Mouse (Mus musculus) bone marrow macrophage, adult 2 months (primary cell): ENCODE measurements around the gene Fbxw4.

Source experiments
- CTCF ChIP-seq: IDR thresholded peaks from 2 replicates; pipeline ENCODE4 v1.5.1; 2012; ENCODE audit warnings: low read depth, mild to moderate bottlenecking, low read length, moderate library complexity
- POLR2A ChIP-seq: IDR thresholded peaks from 2 replicates; pipeline ENCODE4 v1.6.1; 2012; ENCODE audit warnings: mild to moderate bottlenecking, low read depth, low read length, borderline replicate concordance

DNA sequence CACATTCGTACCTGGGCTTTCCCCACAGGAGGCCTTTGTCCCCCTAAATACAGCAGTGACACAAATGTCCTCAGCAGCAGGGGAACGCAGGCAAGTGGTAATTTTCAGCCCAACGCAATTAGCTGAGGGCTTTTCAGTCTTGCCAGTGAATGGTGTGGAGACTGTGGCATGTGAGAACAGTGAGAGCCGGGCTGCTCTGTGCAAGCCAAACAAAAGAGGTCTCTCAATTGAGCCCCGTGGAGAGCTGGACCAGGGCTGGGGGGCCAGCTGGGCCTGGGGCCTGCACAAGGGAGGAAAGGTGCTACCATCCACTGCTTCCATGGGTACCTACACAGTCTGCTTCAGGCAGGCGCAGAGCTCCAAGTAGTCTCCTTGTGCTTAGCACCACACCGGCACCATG, 52.6 kb downstream of the Fbxw4 start:
- TF ChIP-seq POLR2A (no peak), CTCF (no peak)
